Mouse (Mus musculus) natural killer cell, adult 2 months (primary cell): ENCODE data around the gene Insl6.

Source experiments
- DNase-seq, 2 experiments: peaks; one replicate each; pipeline ENCODE4 v3.0.0; 2022; ENCODE audit warnings: low spot score in 2 of 2

The Insl6 gene

GRCm38 (mm10) chr19:29287863-29288262 is 37.3 kb downstream of the Insl6 start:
- no peak for DNase-seq

GRCm38 (mm10) chr19:29285451-29285869 is 39.7 kb downstream of the Insl6 start:
- DNase-seq = no peak

- no peak for DNase-seq
Measured at GRCm38 (mm10) chr19:29278944-29279587, 46.1 kb downstream of the Insl6 start.

- no peak for DNase-seq
Measured at GRCm38 (mm10) chr19:29276414-29276813, 48.7 kb downstream of the Insl6 start.

GRCm38 (mm10) chr19:29272011-29272809 is 52.9 kb downstream of the Insl6 start:
- DNase-seq = no peak
